Mouse (Mus musculus) ovary, adult 18-20 months (tissue): ENCODE results near the gene Nsf.

ENCODE experiments used
- DNase-seq: peaks from one replicate; pipeline ENCODE4 v3.0.0; 2022; ENCODE audit warnings: low spot score, mixed read lengths

Gene Nsf

GRCm38 (mm10) chr11:103772505-103773386 is 181.1 kb downstream of the Nsf start:
- DNase-seq: no peak
